Mouse (Mus musculus): ENCODE measurements around the gene Pla2g2e. TPM values are rescaled to one million over a fixed set of nuclear protein-coding genes. Genes with fewer than 3 reads are reported as not detected.
"Not testable (repeated sequence)": the region's sequence is repeated elsewhere in the genome, so short reads cannot be mapped to it uniquely, and the experiment has no call there.

Pla2g2e gene
- total RNA-seq, 1 experiment from 2014 or later = not detected

DNA sequence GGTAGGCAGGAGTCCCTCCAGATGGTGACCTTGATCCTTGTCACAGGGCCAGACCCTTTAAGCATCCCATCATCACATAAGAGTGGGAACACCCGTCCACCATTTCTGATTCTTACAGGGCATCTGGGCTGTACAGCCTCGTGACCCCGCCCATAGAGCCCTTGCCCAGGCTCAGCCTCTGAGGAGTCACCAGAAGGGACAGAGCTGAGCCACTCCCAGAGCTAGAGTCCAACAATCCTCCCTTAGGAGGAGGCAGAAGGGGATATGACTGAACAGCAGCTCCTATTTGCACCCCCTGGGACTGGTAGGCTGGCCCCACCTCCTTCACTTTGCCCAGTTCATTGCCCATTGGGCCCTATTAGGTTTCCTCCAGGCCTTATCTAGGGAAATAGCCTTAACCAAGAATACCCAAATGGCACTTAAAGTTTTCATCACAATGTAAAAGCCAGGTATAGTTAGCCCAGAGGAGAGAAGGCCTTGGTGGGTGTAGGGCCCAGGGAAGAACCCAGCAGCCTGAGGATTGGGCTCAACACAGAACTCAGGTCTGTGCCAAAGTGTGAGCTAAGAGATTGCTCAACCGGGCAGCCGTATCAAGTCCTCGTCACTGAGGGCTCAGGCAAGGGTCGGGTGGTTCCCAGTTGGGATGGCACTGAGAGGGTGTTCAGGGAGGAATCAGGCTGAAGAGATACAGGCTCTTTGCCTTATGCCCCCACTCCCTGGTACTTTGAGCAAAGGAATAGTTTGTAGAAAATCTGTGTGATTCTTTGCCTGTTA lies 3.3 kb downstream of the Pla2g2e start:
- ATAC-seq (replicated peaks; ENCODE audit: low read depth, poor library complexity, severe bottlenecking) = no peak

DNA sequence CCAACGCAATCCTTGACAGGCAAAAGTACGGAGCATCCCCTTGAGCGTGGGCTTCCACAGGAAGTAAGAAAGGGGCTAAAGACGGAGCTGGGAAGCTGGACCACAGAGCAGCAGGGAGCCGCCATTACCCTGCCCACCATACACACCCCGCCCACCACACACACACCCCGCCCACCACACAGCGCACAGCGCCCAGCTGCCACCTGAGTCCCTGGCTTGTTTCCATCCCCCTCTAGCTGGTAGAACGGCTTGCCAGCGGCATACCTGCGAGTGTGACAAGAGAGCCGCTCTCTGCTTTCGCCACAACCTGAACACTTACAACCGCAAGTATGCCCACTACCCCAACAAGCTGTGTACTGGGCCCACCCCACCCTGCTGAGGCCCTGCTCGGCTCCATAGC lies 4.4 kb downstream of the Pla2g2e start:
- ATAC-seq (replicated peaks; ENCODE audit: low read depth, poor library complexity, severe bottlenecking) = no peak

DNA sequence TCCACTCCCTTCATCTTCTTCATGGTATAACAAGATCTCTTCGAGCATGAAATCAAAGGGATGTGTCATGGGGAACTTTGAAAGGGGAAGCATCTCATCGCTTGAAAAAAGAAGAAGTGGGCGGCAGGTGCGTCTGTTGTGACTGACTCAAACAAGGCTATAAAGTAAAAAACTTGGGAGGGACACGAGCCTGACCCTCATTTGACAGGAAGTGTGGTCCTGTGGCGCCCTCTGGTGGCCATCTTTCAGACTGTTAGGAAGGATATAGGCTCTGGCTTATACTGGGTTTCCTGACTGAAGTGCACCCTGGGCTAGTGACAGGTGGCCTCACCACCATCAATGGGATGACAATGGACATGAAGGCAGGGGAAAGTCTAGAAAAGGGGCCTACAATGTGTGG lies 6.5 kb downstream of the Pla2g2e start:
- ATAC-seq (replicated peaks; ENCODE audit: low read depth, poor library complexity, severe bottlenecking) = peak; percentile 88

DNA sequence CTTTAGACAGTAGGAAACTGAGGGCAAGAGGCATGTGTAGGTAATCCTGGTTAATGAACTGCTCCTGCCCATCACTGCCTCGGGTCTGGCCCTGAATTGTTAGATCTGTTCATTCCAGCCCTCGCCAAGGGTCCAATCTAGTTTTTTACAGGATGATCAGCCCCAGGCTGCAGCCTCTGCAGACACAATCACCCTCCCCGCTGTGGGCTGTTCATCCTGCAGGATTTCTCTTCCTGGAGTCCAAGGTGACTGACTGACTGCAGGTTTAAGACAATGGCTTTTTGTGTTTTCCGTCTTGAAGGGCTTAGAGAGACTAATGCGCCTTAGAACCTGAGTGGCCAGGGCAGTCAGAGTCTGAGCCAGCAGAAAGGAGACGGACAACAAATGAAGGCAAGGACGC lies 11.4 kb downstream of the Pla2g2e start:
- ATAC-seq (replicated peaks; ENCODE audit: low read depth, poor library complexity, severe bottlenecking) = no peak

DNA sequence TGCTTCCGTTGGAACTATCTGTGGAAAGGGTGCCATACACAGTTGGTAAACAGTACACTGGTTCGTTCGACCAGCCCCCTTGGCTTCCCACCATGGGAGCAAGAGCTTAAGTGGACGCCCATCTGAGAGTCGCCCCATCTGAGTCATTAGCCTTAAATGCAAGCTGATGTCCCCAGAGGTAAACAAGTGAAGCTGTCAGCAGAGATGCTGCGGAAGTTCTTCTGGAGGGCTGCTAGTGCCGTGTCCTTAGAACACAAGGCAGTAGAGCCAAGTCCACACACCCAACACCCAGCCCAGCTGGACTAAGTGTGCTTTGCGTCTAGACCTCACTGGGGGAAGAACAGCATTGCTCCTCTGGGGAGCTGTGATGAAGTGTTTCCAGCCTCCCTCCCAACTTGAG lies 11.9 kb downstream of the Pla2g2e start:
- ATAC-seq (replicated peaks; ENCODE audit: low read depth, poor library complexity, severe bottlenecking) = no peak

DNA sequence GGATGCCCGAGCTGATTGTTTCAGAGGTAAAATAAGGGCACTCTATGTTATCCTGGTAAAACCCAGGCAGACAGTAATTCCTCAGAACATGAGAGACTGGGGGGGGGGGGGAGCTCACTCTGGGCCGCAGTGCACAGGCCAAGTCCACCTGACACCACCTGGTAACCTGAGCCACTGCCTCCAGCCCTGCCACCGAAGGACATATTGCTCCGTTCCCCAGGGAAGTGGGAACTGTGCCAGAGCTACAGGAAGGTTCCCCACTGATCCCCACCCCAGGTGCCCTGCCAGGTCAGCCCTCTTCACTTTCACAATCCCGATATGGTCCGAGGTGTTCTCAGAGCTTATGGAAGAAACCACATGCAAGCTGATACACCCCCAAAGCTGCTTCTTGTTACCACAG lies 14.9 kb downstream of the Pla2g2e start:
- no peak for ATAC-seq (replicated peaks; ENCODE audit: low read depth, poor library complexity, severe bottlenecking)

DNA sequence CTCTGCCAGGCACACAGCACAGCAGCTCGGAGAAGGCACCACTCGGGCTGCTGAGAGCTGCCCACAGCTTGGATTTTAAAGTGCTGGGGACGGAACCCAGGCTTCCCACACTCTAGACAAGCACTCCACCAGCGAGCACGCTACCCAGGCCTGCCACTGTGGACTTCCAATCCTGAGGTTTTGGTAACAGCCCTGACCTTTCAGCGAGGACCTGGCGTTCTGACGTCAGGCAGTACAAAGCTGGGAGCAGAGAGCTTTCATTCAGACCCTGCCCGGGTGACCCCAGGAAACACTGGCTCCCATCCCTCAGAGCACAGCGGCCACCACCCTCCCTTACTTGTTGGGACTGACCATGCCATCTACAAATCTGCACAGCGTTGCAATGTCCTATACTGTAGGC lies 16.0 kb downstream of the Pla2g2e start:
- not testable (repeated sequence) for ATAC-seq (replicated peaks; ENCODE audit: low read depth, poor library complexity, severe bottlenecking)

DNA sequence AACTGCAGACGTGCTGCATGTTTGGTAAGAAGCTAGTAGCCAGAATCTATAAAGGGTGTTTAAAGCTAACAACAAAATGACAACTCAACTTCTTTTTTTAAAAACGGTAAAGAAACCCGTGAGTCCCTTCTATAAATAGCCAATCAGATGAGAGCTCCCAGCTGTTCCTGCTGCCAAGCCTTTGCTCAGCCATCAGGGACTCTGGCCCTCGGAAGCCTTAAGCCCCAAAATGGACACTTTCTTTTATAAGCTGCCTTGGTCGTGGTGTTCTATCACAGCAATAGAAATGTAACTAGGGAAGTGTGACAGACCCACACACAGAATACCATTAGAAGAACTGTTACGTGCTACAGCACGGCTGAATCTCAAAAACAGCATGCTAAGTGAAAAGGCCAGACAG lies 21.6 kb downstream of the Pla2g2e start:
- ATAC-seq (replicated peaks; ENCODE audit: low read depth, poor library complexity, severe bottlenecking) = no peak

DNA sequence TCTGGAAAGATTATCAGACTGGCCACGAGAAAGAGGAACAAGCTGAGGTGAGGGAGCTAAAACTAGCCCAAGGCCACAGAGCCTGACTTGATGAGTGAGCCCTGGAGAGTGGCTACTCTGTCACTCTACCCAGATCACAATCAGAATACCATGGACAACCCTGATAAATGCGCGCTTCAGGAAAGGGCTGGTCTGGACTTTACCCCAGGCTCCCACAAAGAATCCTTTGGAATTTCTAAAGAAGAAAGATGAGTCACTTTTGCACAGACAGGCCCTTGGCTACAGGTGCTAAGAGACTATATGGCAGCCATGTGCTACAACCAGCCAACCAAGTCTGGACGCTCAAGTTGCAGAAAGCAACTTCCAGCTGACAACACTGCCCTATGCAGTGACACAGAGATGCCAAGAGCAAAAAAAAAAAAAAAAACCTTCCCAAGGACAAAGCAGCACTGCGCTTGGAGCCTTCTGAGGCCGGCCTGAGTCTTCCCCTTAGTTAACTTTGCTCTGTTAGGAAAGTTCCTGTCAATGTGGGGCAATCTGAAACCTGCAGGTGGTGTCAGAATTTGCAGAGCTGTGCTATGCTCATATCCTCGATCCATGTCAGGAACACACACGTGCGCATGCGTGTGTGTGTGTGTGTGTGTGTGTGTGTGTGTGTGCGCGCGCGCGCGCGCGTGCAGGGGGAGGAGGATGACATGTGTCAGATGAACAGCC lies 28.0 kb downstream of the Pla2g2e start:
- ATAC-seq (replicated peaks; ENCODE audit: low read depth, poor library complexity, severe bottlenecking) = no peak

DNA sequence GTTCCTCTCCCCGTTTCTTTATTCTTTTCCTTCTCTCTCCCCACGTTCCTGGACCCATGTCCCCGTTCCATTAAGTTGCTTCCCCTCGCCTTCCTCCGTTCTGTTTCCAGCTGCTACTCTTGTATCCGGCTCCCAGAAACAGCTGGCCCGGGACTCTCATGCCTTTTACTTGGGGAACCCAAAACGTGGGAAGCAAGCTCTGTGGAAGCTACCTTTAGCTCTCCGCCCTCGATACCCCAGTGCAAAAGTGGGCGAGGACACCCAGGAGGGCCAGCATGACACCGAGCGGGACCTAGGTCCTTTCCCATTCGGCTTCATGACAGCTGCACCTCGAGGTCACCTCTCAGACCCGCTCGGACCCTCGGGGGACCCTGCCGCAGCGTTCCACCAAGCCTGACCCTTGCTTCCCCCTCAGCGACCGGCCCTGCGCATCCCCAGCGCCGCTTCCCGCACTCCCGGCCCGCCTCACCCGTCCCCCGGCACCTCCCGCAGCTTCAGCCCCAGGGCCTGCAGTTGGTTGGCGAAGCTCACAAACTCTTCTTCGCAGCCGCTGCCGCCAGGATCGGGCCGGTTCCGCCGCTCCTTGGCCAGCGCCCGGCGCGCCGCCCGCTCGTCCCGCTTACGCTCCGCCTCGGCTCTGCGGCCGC lies 35.5 kb downstream of the Pla2g2e start:
- peak; percentile 9; the same call in 1 of the 2 replicates for ATAC-seq (replicated peaks; ENCODE audit: low read depth, poor library complexity, severe bottlenecking)

DNA sequence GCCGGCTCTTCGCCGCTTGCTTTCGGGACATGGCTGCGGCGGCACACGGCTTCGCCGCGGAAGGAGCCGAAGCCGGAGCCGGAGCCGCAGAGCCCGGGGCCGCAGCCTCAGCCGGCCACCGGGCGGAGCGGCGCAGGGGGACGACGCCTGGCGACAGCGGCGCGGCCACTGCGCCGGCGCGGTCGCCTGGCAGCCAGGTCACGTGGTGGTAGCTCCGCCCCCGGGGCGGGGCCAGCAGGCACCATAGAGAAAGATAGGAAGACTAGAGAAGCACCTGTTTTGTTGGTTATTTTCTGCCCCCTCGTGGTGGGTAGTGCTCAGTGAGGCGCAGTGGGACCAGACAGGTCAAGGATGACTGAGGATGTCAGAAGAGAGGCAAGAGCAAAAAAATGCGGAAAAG lies 36.1 kb downstream of the Pla2g2e start, which contains the start of gene Otud3:
Gene Otud3, minus strand, starts transcription at position 149 of the 400 bp plus-strand sequence.
- peak; percentile 94 for ATAC-seq (replicated peaks; ENCODE audit: low read depth, poor library complexity, severe bottlenecking)

DNA sequence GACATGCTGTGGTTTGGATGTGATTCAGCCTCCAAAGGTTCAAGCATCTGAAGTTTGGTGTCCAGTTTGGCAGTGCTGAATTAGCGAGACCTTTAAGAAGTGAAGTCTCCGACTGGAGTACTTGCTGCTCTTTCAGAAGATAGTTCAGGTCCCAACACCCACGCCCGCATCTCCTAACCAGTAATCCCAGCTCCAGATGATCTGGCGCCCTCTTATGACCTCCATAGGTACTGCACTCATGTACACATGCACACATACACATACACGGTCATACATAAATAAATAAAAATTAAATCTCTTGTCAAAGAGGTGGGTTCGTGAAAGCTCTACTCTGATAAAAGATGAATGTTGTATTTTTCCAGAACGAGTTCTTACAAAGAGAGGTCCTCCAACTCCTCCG lies 39.5 kb downstream of the Pla2g2e start:
- ATAC-seq (replicated peaks; ENCODE audit: low read depth, poor library complexity, severe bottlenecking) = no peak

DNA sequence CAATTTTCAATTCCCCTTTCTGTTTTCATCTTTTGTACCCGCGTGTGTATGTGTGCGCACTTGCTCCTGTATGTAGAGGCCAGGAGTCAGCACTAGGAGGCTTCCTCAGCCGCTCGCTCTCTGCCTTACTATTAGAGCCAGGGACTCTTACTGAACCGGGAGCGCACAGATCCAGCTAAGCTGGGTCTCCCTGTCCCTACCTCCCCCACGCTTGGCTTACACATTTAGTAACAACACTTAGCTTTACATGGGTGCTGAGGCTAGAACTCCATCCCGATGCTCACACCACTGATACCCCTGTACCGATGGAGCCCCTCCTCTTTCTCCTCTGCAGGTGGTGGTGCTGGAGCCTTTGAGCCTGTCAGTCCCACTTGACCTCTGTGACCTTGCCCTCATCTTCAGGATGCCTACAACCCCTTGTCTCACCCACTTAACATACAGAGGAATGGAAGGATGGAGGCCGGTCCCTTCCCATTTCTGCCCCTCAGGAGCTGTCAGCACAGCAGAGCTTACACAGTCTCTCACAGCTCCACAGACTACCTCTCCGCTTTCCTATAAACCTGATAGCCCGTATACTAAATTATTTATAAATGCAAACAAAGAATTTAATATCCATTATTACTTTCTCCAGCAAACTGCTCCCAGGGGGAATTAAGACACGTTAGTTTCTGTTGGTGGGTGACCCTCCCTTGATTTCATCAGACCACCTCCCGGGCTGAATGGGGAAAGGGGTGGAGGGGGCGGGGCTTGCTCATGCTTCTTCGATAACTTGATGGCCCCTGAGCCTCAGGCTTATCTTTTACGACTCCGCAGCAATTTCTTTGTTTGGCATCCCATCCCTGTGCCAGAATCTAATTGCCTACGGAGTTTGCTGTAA lies 43.8 kb downstream of the Pla2g2e start:
- ATAC-seq (replicated peaks; ENCODE audit: low read depth, poor library complexity, severe bottlenecking) = no peak; the same call in 1 of the 2 replicates

DNA sequence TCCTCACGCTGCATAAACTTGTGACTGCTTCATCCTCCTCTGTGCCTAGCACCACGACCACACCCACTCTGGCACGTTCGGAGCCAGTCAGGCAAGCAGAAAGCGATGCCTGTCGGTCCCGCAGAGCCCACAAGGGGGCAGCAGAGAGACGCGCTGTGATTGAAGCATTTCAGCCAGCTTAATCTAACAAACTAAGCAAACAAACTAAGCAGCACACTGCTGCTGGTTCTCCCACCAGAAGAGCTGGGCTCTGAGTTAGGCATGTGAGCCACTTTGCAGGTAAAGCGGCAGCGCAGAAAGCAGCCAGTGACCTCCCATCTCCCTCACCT lies 44.4 kb downstream of the Pla2g2e start:
- ATAC-seq (replicated peaks; ENCODE audit: low read depth, poor library complexity, severe bottlenecking) = peak; percentile 99

DNA sequence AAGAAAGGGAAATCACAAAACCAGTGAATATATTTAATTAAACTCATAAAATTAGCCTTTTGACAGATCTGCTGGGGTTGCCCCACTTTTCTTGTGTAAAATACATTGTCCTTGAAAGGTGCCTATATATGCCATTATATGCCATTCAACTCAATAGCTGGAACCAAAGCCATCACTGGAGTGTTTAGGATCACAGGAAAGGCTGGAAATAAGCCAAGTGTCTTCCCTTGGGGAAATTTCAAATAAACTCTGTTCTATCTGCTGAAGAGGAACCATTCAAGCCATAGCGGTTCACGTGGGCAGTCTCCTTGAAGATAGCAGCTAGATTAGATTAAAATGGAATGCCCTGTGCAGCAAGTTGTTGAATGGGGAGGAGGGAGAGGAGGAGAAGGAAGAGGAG lies 47.8 kb downstream of the Pla2g2e start:
- ATAC-seq (replicated peaks; ENCODE audit: low read depth, poor library complexity, severe bottlenecking) = no peak

Other genes with a start within 250 kb of the Pla2g2e start
- not detected in 2 replicates for gene Vwa5b1, start 242.1 kb upstream of the Pla2g2e start, total RNA-seq (2017)
- not detected in 2 replicates for gene Pla2g2c, start 153.2 kb upstream of the Pla2g2e start, total RNA-seq (2017)
- not detected in 2 replicates for gene Ubxn10, start 140.8 kb upstream of the Pla2g2e start, total RNA-seq (2017)
- gene Pla2g2f, start 120.3 kb upstream of the Pla2g2e start, total RNA-seq (2017) = not detected in 2 replicates
- not detected in 2 replicates for gene Pla2g2d, start 102.2 kb upstream of the Pla2g2e start, total RNA-seq (2017)
- not detected in 2 replicates for gene Pla2g5, start 14.5 kb upstream of the Pla2g2e start, total RNA-seq (2017)
- not detected in 2 replicates for gene Gm13030, start 4.0 kb upstream of the Pla2g2e start, total RNA-seq (2017)
- gene Otud3, start 36.0 kb downstream of the Pla2g2e start, total RNA-seq (2017) = 1.4 and 5.6 TPM in 2 replicates
- gene Rnf186, start 89.2 kb downstream of the Pla2g2e start, total RNA-seq (2017) = not detected in 2 replicates
- 16.4 and 28.0 TPM in 2 replicates for gene Tmco4, start 94.9 kb downstream of the Pla2g2e start, total RNA-seq (2017)
- gene Htr6, start 197.6 kb downstream of the Pla2g2e start, total RNA-seq (2017) = not detected in 2 replicates
- 1.2 TPM in 1 of 2 replicates, not detected in the other for gene Nbl1, start 215.1 kb downstream of the Pla2g2e start, total RNA-seq (2017)

Measured in common myeloid progenitor, adult 5-6 weeks (primary cell).